Mouse (Mus musculus): Measurements from ENCODE around the gene Prmt7.

Prmt7 gene

GRCm38 (mm10) chr8:106219620-106220019, 8.9 kb downstream of the Prmt7 start:
- ATAC-seq (ENCODE audit: low TSS enrichment): no peak; the same call in 1 of the 2 replicates

DNA sequence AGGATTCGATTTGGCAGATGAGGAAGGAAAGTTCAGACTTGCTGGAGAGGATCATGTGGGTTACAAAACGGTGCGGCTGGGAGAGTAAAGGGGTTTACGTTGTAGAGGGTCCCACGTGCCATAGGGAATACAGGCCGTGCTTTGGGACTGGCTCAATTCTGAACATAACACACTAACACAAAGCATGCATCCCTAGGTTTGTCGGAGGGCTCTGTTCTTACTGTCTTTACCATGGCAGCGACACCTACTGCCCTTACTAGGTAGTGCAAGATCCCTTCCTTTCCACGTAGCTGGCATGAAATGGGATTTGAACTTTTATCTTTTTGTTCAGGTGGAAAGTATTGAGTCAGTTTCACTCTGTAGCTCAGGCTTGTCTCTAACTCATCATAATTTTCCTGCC, 15.9 kb downstream of the Prmt7 start:
- peak; percentile 74 for ATAC-seq (ENCODE audit: low TSS enrichment)

- no peak for ATAC-seq (ENCODE audit: low TSS enrichment)
These were observed 20.8 kb downstream of the Prmt7 start for GRCm38 (mm10) chr8:106231536-106231935.

- no peak for ATAC-seq (ENCODE audit: low TSS enrichment)
These were observed 22.0 kb downstream of the Prmt7 start for GRCm38 (mm10) chr8:106232751-106233150.

DNA sequence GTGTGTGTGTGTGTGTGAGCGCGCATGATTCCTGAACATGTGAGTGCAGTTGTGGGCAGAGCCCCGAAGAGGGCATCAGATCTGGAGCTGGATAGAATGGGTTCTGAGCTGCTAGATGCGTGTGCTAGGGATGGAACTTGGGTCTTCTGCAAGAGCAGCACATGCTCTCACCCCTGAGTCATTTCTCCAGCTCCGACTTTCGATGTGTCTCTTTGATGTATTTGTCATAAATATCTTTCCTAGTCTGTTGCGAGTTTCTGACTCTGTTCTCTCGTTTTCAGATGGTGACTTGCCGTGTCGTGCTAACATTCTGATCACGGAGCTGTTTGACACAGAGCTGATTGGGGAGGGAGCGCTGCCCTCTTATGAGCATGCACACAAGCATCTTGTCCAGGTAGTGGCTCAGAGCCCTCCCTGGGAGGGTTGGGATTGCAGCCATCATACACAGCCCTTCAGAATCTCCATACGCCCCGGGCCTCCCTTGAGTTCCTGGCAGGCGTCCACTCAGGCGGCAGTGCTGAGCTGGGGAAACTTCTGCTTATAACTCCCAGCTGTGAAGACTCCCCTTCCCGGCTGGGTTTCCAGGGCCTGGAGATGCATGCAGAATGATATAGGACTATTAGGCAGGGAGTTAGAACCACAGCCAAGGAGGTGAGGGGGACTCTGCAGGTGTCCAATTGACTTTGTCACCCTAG, 24.0 kb downstream of the Prmt7 start:
- ATAC-seq (ENCODE audit: low TSS enrichment): 0 out of 2 replicates have a peak, but pooled peaks have one; percentile 35

DNA sequence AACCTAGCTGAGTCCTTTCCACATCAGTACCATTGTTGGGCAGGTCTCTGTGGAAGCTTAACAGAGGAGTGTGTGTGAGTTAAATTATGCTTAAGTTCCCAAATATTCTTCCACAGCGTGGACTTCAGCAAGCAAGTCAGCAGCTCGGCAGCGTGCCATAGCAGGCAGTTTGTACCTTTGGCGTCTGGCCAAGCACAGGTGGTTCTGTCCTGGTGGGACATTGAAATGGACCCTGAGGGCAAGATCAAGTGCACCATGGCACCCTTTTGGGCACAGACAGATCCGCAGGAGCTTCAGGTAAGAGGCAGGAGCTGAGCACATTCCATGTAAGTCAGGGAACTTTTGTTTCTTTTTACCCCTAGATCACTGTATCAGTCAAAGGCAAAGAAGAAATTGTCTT, 26.4 kb downstream of the Prmt7 start:
- no peak for ATAC-seq (ENCODE audit: low TSS enrichment)

GRCm38 (mm10) chr8:106250186-106250585, 39.5 kb downstream of the Prmt7 start:
- 0 out of 2 replicates have a peak, but pooled peaks have one; percentile 4 for ATAC-seq (ENCODE audit: low TSS enrichment)

- 0 out of 2 replicates have a peak, but pooled peaks have one; percentile 6 for ATAC-seq (ENCODE audit: low TSS enrichment)
These were observed 47.4 kb downstream of the Prmt7 start for GRCm38 (mm10) chr8:106258169-106258568.

DNA sequence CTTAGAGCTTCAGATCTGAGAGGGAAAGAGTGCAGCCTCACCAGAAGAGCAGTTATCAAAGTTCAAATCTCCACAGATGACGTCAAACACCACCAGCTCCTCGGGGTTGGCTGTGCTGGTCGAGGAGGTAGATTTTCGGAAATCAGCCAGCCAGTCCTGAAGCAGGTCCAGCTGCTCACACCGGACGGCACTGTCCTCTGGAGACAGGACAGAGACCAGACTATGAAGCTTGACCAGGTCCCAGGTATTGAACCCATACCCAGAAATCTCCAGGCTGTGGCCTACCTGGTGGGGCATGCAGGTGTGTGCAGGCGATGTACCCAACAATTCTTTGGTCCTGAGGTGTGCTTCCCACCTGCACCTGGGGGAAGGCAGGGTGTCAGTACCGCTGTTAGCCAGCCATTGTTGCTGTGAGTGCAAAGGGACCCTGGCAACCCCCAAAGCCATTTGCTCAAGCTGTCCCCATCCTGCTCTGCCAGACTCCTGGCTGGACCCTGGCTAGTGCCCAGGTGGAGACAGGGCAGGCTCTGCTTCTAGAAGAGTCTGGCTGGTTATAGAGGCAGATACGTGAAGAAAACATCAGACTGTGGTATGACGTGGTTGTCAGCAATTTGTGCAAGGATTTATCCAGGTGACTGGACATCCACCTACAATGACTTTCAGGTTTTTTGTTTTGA, 49.0 kb downstream of the Prmt7 start:
- no peak for ATAC-seq (ENCODE audit: low TSS enrichment)

GRCm38 (mm10) chr8:106260894-106261293, 50.2 kb downstream of the Prmt7 start:
- ATAC-seq (ENCODE audit: low TSS enrichment): no peak

- 0 out of 2 replicates have a peak, but pooled peaks have one; percentile 14 for ATAC-seq (ENCODE audit: low TSS enrichment)
These were observed 51.6 kb downstream of the Prmt7 start for GRCm38 (mm10) chr8:106262343-106262742.

GRCm38 (mm10) chr8:106263928-106264327, 53.2 kb downstream of the Prmt7 start:
- ATAC-seq (ENCODE audit: low TSS enrichment): no peak

DNA sequence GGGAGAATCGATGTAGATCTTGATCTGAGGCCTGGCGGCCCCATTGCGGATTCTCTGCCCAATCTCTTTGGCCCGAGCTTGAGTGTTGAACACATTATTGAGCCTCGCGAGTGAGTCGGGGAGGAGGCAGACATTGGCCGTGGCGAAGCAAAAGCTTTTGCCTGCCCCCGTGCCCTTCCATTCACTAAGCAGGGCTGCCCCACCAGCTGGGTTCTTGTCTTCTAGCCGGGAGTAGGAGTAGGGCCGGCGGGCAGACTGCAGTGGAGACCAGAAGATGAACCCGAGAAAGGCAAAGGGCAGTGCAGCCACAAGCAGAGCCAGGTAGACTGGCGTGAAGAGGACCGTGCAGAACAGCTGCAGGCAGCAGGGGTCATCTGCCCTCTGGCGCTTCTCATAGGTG, 54.7 kb downstream of the Prmt7 start:
- no peak for ATAC-seq (ENCODE audit: low TSS enrichment)

- ATAC-seq (ENCODE audit: low TSS enrichment): no peak
These were observed 58.1 kb downstream of the Prmt7 start for GRCm38 (mm10) chr8:106268710-106269346.

DNA sequence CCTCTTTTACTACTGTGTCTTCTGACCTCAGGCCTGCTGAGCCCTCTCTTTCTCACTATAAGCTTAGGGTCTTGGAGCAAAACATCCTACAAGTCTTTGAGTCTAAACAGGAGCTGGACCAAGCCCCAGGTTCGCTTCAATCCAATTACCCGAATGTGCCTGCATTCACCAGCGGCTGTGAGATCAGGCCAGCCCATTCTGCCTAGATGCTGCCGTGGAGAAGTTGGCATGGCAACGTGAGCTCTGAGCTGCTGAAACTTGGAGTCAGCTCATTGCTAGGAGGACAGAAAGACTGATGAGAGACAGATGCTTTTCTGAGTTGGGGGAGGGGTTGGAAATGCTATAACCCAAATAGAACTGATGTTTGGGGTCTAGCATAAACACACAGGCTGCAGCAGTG, 60.1 kb downstream of the Prmt7 start:
- ATAC-seq (ENCODE audit: low TSS enrichment): peak; percentile 56

DNA sequence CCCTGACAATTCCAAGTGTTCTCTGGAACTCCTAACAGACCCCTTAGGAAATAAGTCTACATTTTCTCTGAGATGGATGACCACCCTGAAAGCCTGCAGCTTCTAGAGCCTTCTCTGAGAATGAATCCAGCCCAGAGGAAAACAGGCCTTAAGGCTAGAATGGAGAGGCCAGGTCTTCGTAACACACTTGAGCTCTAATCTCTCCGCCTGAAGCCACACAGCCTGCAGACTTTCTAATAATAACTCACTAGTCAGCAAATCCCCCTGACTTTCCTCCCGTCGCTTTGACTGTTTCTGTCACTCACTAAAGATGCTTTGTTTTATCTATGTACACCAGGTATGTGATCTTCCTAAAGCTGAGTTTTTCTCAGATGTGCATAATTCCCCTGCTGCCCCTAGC, 60.6 kb downstream of the Prmt7 start:
- ATAC-seq (ENCODE audit: low TSS enrichment): no peak

- ATAC-seq (ENCODE audit: low TSS enrichment): peak; percentile 50
These were observed 62.7 kb downstream of the Prmt7 start for GRCm38 (mm10) chr8:106273468-106273867.

DNA sequence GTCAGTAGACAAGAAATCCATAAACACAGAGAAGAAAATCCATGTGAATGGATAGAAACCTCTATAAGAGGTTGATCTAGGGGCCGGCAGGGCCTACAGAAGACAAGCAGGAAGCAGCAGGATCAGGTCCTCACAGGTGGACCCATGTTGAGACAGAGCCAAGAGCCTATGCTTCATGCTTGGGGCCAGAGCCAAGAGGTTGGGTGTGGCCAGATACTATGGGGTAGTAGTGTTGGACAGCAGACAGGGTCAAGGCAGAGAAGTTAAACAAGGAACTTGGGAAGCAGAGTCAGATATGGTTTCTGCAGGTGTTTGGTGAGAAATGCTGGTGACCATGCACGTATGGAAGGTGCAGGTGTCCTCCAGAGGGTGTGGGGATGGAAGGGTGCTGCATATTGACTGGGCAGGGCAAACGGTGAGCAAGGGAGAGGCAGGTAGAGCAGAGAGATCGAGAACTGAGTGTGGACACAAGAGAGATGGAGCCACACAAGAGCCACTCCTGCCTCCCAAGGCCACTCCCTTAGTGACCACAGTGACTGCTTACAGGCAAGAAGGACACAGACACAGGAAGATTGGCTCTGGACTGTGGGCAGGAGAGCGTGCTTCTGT, 66.1 kb downstream of the Prmt7 start:
- ATAC-seq (ENCODE audit: low TSS enrichment): no peak

- ATAC-seq (ENCODE audit: low TSS enrichment): no peak
These were observed 67.8 kb downstream of the Prmt7 start for GRCm38 (mm10) chr8:106278367-106279042.

DNA sequence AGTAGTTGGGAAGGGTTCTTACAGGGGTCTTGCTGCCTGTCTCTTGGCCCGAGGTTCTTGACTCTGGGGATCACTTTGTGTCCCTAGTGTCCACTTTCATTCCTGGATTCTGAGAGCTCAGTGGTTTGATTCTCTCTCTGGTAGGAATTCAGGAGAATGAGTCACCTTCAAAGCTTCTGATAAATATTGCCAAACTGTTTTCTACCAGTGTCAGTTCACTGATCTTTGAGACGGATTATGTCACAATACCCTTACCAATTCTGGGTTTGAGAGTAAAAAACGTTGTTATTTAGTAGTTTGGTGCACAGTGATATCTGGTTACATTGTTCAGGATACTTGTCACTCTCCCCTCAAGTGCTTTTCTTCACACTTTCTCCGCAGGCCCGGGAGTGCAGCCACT, 69.4 kb downstream of the Prmt7 start:
- ATAC-seq (ENCODE audit: low TSS enrichment): no peak

- ATAC-seq (ENCODE audit: low TSS enrichment): no peak
These were observed 70.1 kb downstream of the Prmt7 start for GRCm38 (mm10) chr8:106280844-106281243.

- no peak for ATAC-seq (ENCODE audit: low TSS enrichment)
These were observed 76.7 kb downstream of the Prmt7 start for GRCm38 (mm10) chr8:106287445-106287844.
